Mouse (Mus musculus): ENCODE measurements around the gene Msl3l2.

Msl3l2 gene

GRCm38 (mm10) chr10:56106333-56106995 is at the start of gene Msl3l2:
TSS of gene Msl3l2 (plus strand) at chr10:56106917.
- DNase-seq (ENCODE audit: low read depth, low spot score) = peak; percentile 67

- DNase-seq (ENCODE audit: low read depth, low spot score) = no peak
Observed at GRCm38 (mm10) chr10:56058979-56059422, 47.7 kb upstream of the Msl3l2 start.

GRCm38 (mm10) chr10:56061238-56061830 is 45.4 kb upstream of the Msl3l2 start:
- no peak for DNase-seq (ENCODE audit: low read depth, low spot score)

- DNase-seq (ENCODE audit: low read depth, low spot score) = no peak
Observed at GRCm38 (mm10) chr10:56062746-56063145, 44.0 kb upstream of the Msl3l2 start.

GRCm38 (mm10) chr10:56089714-56090113 is 17.0 kb upstream of the Msl3l2 start:
- no peak for DNase-seq (ENCODE audit: low read depth, low spot score)

GRCm38 (mm10) chr10:56094586-56094985 is 12.1 kb upstream of the Msl3l2 start:
- DNase-seq (ENCODE audit: low read depth, low spot score) = no peak

GRCm38 (mm10) chr10:56096757-56097156 is 10.0 kb upstream of the Msl3l2 start:
- DNase-seq (ENCODE audit: low read depth, low spot score) = no peak

- no peak for DNase-seq (ENCODE audit: low read depth, low spot score)
Observed at GRCm38 (mm10) chr10:56099126-56099525, 7.6 kb upstream of the Msl3l2 start.

- DNase-seq (ENCODE audit: low read depth, low spot score) = no peak
Observed at GRCm38 (mm10) chr10:56099641-56100310, 6.9 kb upstream of the Msl3l2 start.

GRCm38 (mm10) chr10:56106996-56107334 is 248 bp downstream of the Msl3l2 start:
- no peak for DNase-seq (ENCODE audit: low read depth, low spot score)

- DNase-seq (ENCODE audit: low read depth, low spot score) = peak; percentile 14
Observed at GRCm38 (mm10) chr10:56114951-56115635, 8.4 kb downstream of the Msl3l2 start.

- DNase-seq (ENCODE audit: low read depth, low spot score) = no peak
Observed at GRCm38 (mm10) chr10:56115636-56116180, 9.0 kb downstream of the Msl3l2 start.

- no peak for DNase-seq (ENCODE audit: low read depth, low spot score)
Observed at GRCm38 (mm10) chr10:56126972-56127371, 20.3 kb downstream of the Msl3l2 start.

GRCm38 (mm10) chr10:56129642-56130041 is 22.9 kb downstream of the Msl3l2 start:
- no peak for DNase-seq (ENCODE audit: low read depth, low spot score)

GRCm38 (mm10) chr10:56137191-56137590 is 30.5 kb downstream of the Msl3l2 start:
- DNase-seq (ENCODE audit: low read depth, low spot score) = no peak

- no peak for DNase-seq (ENCODE audit: low read depth, low spot score)
Observed at GRCm38 (mm10) chr10:56148920-56149319, 42.2 kb downstream of the Msl3l2 start.

GRCm38 (mm10) chr10:56156956-56157355 is 50.2 kb downstream of the Msl3l2 start:
- DNase-seq (ENCODE audit: low read depth, low spot score) = no peak

- no peak for DNase-seq (ENCODE audit: low read depth, low spot score)
Observed at GRCm38 (mm10) chr10:56158207-56158606, 51.5 kb downstream of the Msl3l2 start.

GRCm38 (mm10) chr10:56158748-56159147 is 52.0 kb downstream of the Msl3l2 start:
- DNase-seq (ENCODE audit: low read depth, low spot score) = no peak

- no peak for DNase-seq (ENCODE audit: low read depth, low spot score)
Observed at GRCm38 (mm10) chr10:56164411-56164810, 57.7 kb downstream of the Msl3l2 start.

GRCm38 (mm10) chr10:56165758-56166157 is 59.0 kb downstream of the Msl3l2 start:
- DNase-seq (ENCODE audit: low read depth, low spot score) = no peak

Measured in skeletal muscle tissue, adult 2 months (tissue).